Mouse (Mus musculus) myocyte (in vitro differentiated cells): ENCODE measurements at regions not wholly inside any gene's neighbourhood (a gene's known extent, or its start where the extent isn't known, plus 50 kb on each side); places are given as distances from the start of the nearest gene placed in this dataset.

Experiments used
- CEBPB ChIP-seq: IDR thresholded peaks from 2 replicates; pipeline ENCODE4 v1.6.1; 2011; ENCODE audit warnings: mild to moderate bottlenecking, moderate library complexity; ENCODE audit not compliant: poor library complexity, insufficient read depth, severe bottlenecking
- E2F4 ChIP-seq: IDR thresholded peaks from one replicate; pipeline ENCODE4 v1.6.1; 2011; ENCODE audit warnings: mild to moderate bottlenecking, control low read depth, moderate library complexity; ENCODE audit not compliant: insufficient read depth
- MAX ChIP-seq: IDR thresholded peaks from one replicate; pipeline ENCODE4 v1.6.1; 2011; ENCODE audit warnings: low read depth, mild to moderate bottlenecking, control low read depth
- MYOD1 ChIP-seq, 3 experiments: IDR thresholded peaks; one replicate each; pipeline ENCODE4 v1.6.1; 2011; ENCODE audit warnings: control low read depth in 2 of 3, low read depth in 2 of 3, mild to moderate bottlenecking in 2 of 3, moderate library complexity in 1 of 3; ENCODE audit not compliant: insufficient read length in 2 of 3, control insufficient read depth in 1 of 3
- MYOG ChIP-seq, 3 experiments: IDR thresholded peaks; one replicate each; pipeline ENCODE4 v1.6.1; 2011; ENCODE audit warnings: control low read depth in 2 of 3, low read depth in 2 of 3, mild to moderate bottlenecking in 2 of 3; ENCODE audit not compliant: insufficient read length in 2 of 3, control insufficient read depth in 1 of 3, insufficient read depth in 1 of 3
- POLR2A ChIP-seq: IDR thresholded peaks from one replicate; pipeline ENCODE4 v1.6.1; 2011; ENCODE audit warnings: low read depth, mild to moderate bottlenecking, control low read depth, moderate library complexity; ENCODE audit not compliant: insufficient read length
- POLR2AphosphoS2 ChIP-seq: IDR thresholded peaks from one replicate; pipeline ENCODE4 v1.6.1; 2011; ENCODE audit warnings: low read depth, control low read depth; ENCODE audit not compliant: insufficient read length
- REST ChIP-seq: IDR thresholded peaks from one replicate; pipeline ENCODE4 v1.6.1; 2011; ENCODE audit warnings: mild to moderate bottlenecking, control low read depth, moderate library complexity; ENCODE audit not compliant: insufficient read depth, insufficient read length
- TCF3 ChIP-seq: IDR thresholded peaks from one replicate; pipeline ENCODE4 v1.6.1; 2011; ENCODE audit warnings: low read depth, control low read depth; ENCODE audit not compliant: insufficient read length
- USF1 ChIP-seq: IDR thresholded peaks from one replicate; pipeline ENCODE4 v1.6.1; 2011; ENCODE audit warnings: low read depth, mild to moderate bottlenecking, control low read depth, moderate library complexity

GRCm38 (mm10) chr1:51635881-51636515 lies 157.8 kb upstream of the Nabp1 start:
- no peak for TF ChIP-seq POLR2A
- no peak for TF ChIP-seq POLR2AphosphoS2
- no peak for TF ChIP-seq USF1
- TF ChIP-seq MYOG (IDR thresholded peaks at IDR 0.05; ENCODE audit: control insufficient read depth in 1 of 3, insufficient read depth in 1 of 3, insufficient read length in 2 of 3, low read depth in 2 of 3), result no peak
- no peak for TF ChIP-seq MYOD1 (IDR thresholded peaks at IDR 0.05; ENCODE audit: control insufficient read depth in 1 of 3, insufficient read length in 2 of 3, low read depth in 2 of 3)
- TF ChIP-seq E2F4, result no peak
- no peak for TF ChIP-seq REST
- TF ChIP-seq CEBPB, result no peak
- TF ChIP-seq TCF3, result no peak
- TF ChIP-seq MAX, result no peak
